Mouse (Mus musculus): Measurements from ENCODE around the gene Iqgap1.

DNA sequence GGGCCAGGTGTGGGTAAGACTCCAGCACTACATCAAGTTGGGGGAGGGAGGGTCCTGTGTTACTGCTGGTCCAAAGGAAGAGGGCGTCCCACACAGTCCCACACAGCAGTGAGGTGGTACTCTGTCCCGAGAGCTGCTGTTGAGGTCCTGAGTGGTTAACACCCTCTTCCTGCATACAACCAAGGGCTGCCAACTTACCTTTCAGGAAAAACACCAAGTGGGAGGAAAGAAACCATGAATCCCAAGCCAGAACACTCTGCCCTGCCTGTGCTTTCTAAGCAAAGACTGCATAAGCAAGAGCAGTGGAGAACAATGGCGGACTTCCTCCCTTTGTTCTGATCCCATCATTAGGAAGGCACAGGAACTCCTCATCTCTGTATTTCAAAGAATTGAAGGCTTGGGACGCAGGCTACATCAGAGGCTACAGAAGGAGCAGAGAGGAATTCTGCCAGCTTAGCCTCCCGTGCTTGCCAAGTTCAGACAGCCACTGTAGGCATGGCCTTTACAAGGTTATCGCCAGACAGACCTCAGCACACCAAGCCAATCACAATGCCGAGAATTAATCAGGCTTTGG is 61.8 kb downstream of the Iqgap1 start:
- TF ChIP-seq EP300 (IDR thresholded peaks at IDR 0.05; ENCODE audit: low read depth in 1 of 2, low read length in 2 of 2) (no peak), CHD2 (IDR thresholded peaks at IDR 0.05; ENCODE audit: low read length) (no peak), JUND (IDR thresholded peaks at IDR 0.05; ENCODE audit: low read depth, low read length) (no peak), CTCF (IDR thresholded peaks at IDR 0.05 in 2 of 3, conservative IDR thresholded peaks at IDR 0.05 in 1 of 3; ENCODE audit: control insufficient read depth in 1 of 3, insufficient read depth in 1 of 3, low read depth in 2 of 3, low read length in 3 of 3, poor library complexity in 1 of 3, severe bottlenecking in 1 of 3) (no peak), HCFC1 (IDR thresholded peaks at IDR 0.05; ENCODE audit: low read depth, low read length) (no peak), NELFE (IDR thresholded peaks at IDR 0.05; ENCODE audit: low read depth, low read length) (no peak), MAZ (IDR thresholded peaks at IDR 0.05; ENCODE audit: low read depth, low read length) (no peak), SIN3A (IDR thresholded peaks at IDR 0.05; ENCODE audit: low read length) (no peak), POLR2A (IDR thresholded peaks at IDR 0.05; ENCODE audit: control insufficient read depth in 1 of 2, insufficient read depth in 1 of 2, low read depth in 1 of 2, low read length in 2 of 2, poor library complexity in 1 of 2) (no peak), SMC3 (IDR thresholded peaks at IDR 0.05; ENCODE audit: low read depth, low read length) (no peak)

Data from MEL (cell line).